29 mouse cellular contexts compared by ENCODE assay signal in genomic region chr3:37292654-37293053, GRCm38 (mm10). TPM values are rescaled to one million over a fixed set of nuclear protein-coding genes. Genes with fewer than 3 reads are reported as not detected.
"Had no signal": no experiment of that assay in that cellular context is flagged by ENCODE, and none has a peak within 500 bp of the region (broad histone marks: within the 10 kb centered on the region; RNA-seq: fewer than 3 reads in every experiment).

No protein-coding gene starts in this region.

- H3K9me3 ChIP-seq: heart, embryonic 13.5 days; heart, embryonic 15.5 days; hindbrain, embryonic 10.5 days; hindbrain, embryonic 12.5 days; hindbrain, embryonic 15.5 days; kidney, embryonic 15.5 days; limb, embryonic 10.5 days; limb, embryonic 12.5 days; liver, embryonic 13.5 days; liver, embryonic 15.5 days had no signal

- H3K4me1 ChIP-seq: heart, embryonic 13.5 days; heart, embryonic 15.5 days; hindbrain, embryonic 15.5 days; kidney, embryonic 15.5 days; limb, embryonic 10.5 days; limb, embryonic 12.5 days; liver, embryonic 15.5 days had no signal

- H3K27me3 ChIP-seq: heart, embryonic 13.5 days; heart, embryonic 15.5 days; hindbrain, embryonic 12.5 days; hindbrain, embryonic 15.5 days; kidney, embryonic 15.5 days; limb, embryonic 12.5 days; liver, embryonic 13.5 days; liver, embryonic 15.5 days had no signal

- H3K4me2 ChIP-seq: heart, embryonic 11.5 days; heart, embryonic 13.5 days; heart, embryonic 15.5 days; hindbrain, embryonic 12.5 days; hindbrain, embryonic 15.5 days; kidney, embryonic 15.5 days; limb, embryonic 12.5 days; liver, embryonic 11.5 days; liver, embryonic 13.5 days; liver, embryonic 15.5 days had no signal

- DNase-seq: gastrocnemius, adult 2 months; gastrocnemius, postnatal 10 days; gastrocnemius, postnatal 25 days; heart, adult 2 months; heart, postnatal 4 days; kidney, adult 11 months; kidney, adult 2 months; kidney, adult 9 months; kidney, postnatal 14 days; kidney, postnatal 36 days; layer of hippocampus, postnatal 36 days; liver; liver, embryonic 13.5 days; liver, postnatal 0 days had no signal

- ATAC-seq: hindbrain, postnatal 0 days; intestine, embryonic 16.5 days; liver, postnatal 0 days had no signal

- H3K27ac ChIP-seq: gastrocnemius, adult 2 months; heart, adult 2 months; heart, embryonic 13.5 days; heart, embryonic 15.5 days; hindbrain, embryonic 10.5 days; hindbrain, embryonic 12.5 days; hindbrain, embryonic 15.5 days; hindbrain, postnatal 0 days; kidney, embryonic 15.5 days; kidney, postnatal 0 days; limb, embryonic 10.5 days; limb, embryonic 12.5 days; liver, embryonic 13.5 days; liver, embryonic 15.5 days had no signal

- H3K4me3 ChIP-seq: gastrocnemius, adult 2 months; heart, adult 2 months; heart, embryonic 13.5 days; heart, embryonic 15.5 days; hindbrain, embryonic 10.5 days; hindbrain, embryonic 12.5 days; hindbrain, embryonic 15.5 days; kidney, embryonic 15.5 days; limb, embryonic 10.5 days; limb, embryonic 12.5 days; liver, embryonic 13.5 days; liver, embryonic 15.5 days had no signal

- H3K9ac ChIP-seq: heart, embryonic 13.5 days; heart, embryonic 15.5 days; hindbrain, embryonic 12.5 days; hindbrain, embryonic 15.5 days; kidney, embryonic 15.5 days; limb, embryonic 12.5 days; liver, embryonic 13.5 days; liver, embryonic 15.5 days; liver, postnatal 0 days had no signal

- H3K36me3 ChIP-seq: heart, embryonic 13.5 days; heart, embryonic 15.5 days; hindbrain, embryonic 10.5 days; hindbrain, embryonic 12.5 days; hindbrain, embryonic 15.5 days; kidney, embryonic 15.5 days; limb, embryonic 10.5 days; limb, embryonic 12.5 days; liver, embryonic 13.5 days; liver, embryonic 15.5 days had no signal

RNA-seq across cellular contexts. Expression of gene Fgf2, which starts 55.5 kb away (rescaled TPM):
- total RNA-seq: granulocyte monocyte progenitor cell, adult 5-6 weeks had no signal
